Mouse (Mus musculus): ENCODE data around the gene Mycl. TPM values are rescaled to one million over a fixed set of nuclear protein-coding genes. Genes with fewer than 3 reads are reported as not detected.
"Not testable (repeated sequence)": the region's sequence is repeated elsewhere in the genome, so short reads cannot be mapped to it uniquely, and the experiment has no call there.

Mycl gene
- polyA plus RNA-seq, 1 experiment from 2014 or later, result 33.6 TPM

GRCm38 (mm10) chr4:123005054-123005966 lies 9.9 kb downstream of the Mycl start:
- WGBS, result 38% methylated on average over 15 of the region's 15 CpGs
- Histone ChIP-seq H3K9me3 (no peaks in the 10 kb centered on the region), H3K4me1 (peaks cover 49% of the 10 kb centered on the region), H3K36me3 (replicated peaks) (peaks cover 24% of the 10 kb centered on the region), H3K4me3 (no peak overlapping the region), H3K27me3 (replicated peaks; ENCODE audit: low read depth, poor library complexity, severe bottlenecking) (peaks cover 11% of the 10 kb centered on the region), H3K27ac (replicated peaks) (peak overlapping the region; percentile 62)
- peak; percentile 56 for DNase-seq (ENCODE audit: low spot score)

- Histone ChIP-seq H3K27ac (replicated peaks) (peak overlapping the region; percentile 94), H3K4me1 (peaks cover 41% of the 10 kb centered on the region)
- not testable (repeated sequence) for DNase-seq (ENCODE audit: low spot score); H3K36me3 ChIP-seq (replicated peaks); H3K4me3 ChIP-seq; H3K9me3 ChIP-seq; H3K27me3 ChIP-seq (replicated peaks; ENCODE audit: low read depth, poor library complexity, severe bottlenecking)
- 91% methylated on average over 4 of the region's 4 CpGs for WGBS
Observed at GRCm38 (mm10) chr4:123012501-123012900, 17.0 kb downstream of the Mycl start.

- Histone ChIP-seq H3K4me1 (peaks cover 51% of the 10 kb centered on the region), H3K4me3 (no peak overlapping the region)
Observed at GRCm38 (mm10) chr4:123013346-123013945, 18.0 kb downstream of the Mycl start.

DNA sequence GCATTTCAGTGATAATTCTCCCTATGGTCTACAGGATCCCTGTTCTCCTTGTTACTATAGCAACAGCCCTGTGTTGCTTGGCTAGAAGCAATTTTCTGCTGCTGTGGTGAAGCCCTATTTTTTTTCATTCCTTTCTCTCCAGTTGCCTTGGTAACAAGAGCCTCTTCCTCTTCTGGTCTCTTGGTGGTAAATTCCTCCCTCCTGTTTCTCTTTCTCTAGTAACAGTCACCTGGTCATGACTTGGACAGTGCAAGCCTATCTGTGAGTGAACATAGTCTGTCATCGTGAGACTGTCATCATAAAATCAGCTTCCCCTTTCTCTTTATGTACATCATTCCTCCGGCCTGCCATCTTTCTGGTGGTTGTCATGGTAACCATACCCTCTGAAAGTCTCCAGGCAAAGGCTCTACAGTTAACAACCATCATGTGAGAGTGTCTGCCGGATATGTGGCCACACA lies 18.5 kb downstream of the Mycl start:
- 53% methylated on average over 3 of the region's 3 CpGs for WGBS

More at GRCm38 (mm10) chr4:123013346-123013945, 18.0 kb downstream of the Mycl start:
- Histone ChIP-seq H3K9me3 (no peaks in the 10 kb centered on the region), H3K27ac (replicated peaks) (peak overlapping the region; percentile 94), H3K27me3 (replicated peaks; ENCODE audit: low read depth, poor library complexity, severe bottlenecking) (no peaks in the 10 kb centered on the region), H3K36me3 (replicated peaks) (peaks cover 3% of the 10 kb centered on the region)
- WGBS, result 51% methylated on average over 5 of the region's 5 CpGs
- no peak for DNase-seq (ENCODE audit: low spot score)

DNA sequence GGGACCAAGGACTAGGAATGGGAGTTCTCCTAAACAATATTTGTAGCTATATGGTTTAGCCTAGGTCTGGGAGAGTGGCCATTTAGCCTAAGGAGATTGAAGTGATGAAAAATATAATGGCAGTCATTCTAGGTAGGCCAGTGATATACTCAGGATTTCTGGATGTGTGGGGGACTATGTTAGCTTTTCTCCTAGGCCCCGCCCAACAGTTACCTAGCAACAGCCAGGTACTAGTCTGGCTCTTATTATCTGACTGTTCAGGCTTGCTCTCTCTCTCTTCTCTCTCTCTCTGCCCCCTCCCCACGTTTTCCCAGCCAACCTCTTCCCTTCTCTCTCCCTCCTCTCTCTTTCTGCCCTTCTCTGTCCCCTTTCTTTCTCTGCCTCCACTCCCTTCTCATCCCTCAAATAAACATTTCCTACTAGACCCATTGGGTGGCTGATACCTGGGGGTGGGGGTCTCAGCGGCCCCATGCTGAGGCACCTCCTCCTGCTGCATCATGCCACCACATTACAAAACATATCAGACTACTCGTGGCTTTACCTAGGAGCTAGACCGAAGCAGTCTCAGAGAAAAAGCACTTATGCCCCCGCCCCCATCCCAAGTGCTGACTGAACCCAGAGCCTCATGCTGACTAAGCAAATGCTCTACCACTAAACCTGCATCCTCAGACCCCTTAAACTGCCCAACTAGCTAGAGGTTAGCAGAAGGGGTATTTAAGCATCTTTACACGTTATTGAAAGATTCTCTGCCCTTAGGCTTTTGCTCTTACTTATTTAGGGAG lies 19.2 kb downstream of the Mycl start:
- WGBS, result 35% methylated on average over 7 of the region's 7 CpGs
- Histone ChIP-seq H3K36me3 (replicated peaks) (peaks cover 14% of the 10 kb centered on the region), H3K27me3 (replicated peaks; ENCODE audit: low read depth, poor library complexity, severe bottlenecking) (no peaks in the 10 kb centered on the region), H3K4me1 (peaks cover 59% of the 10 kb centered on the region), H3K4me3 (no peak overlapping the region), H3K9me3 (no peaks in the 10 kb centered on the region), H3K27ac (replicated peaks) (peak overlapping the region; percentile 94)
- no peak for DNase-seq (ENCODE audit: low spot score)

More for the DNA sequence above, 18.5 kb downstream of the Mycl start:
- no peaks in the 10 kb centered on the region for H3K27me3 ChIP-seq (replicated peaks; ENCODE audit: low read depth, poor library complexity, severe bottlenecking)
- peak overlapping the region; percentile 94; the same call in 1 of the 2 replicates for H3K27ac ChIP-seq (replicated peaks)
- H3K4me3 ChIP-seq, result no peak overlapping the region
- H3K36me3 ChIP-seq (replicated peaks), result peaks cover 9% of the 10 kb centered on the region
- H3K4me1 ChIP-seq, result peaks cover 56% of the 10 kb centered on the region
- DNase-seq (ENCODE audit: low spot score), result peak; percentile 32
- no peaks in the 10 kb centered on the region for H3K9me3 ChIP-seq

DNA sequence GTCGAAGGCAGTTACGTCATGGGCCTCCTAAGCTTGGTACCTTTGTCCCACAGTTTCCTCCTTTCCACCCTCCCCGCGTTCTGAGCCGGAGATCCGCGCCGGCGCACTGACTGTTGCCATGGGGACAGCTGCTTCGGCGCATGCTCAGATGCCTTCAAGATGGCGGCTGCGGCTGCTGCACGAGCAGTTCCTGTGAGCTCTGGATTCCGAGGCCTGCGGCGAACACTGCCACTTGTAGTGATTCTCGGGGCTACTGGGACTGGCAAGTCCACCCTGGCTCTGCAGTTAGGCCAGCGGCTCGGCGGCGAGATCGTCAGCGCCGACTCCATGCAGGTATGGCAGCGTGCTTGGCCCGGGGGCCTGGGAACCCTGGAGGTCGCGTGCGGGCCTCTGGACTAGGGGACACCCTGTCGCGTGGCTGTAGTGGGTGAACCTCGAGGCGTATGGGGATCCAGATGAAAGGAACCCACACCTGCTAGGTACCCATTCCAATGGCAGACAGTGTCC lies 21.1 kb downstream of the Mycl start, which contains the start of gene Trit1:
Trit1 (plus strand) TSS at position 147 of the 507 bp plus-strand sequence.
- peak within 1 kb of the TSS; percentile 87 for H3K4me3 ChIP-seq
- H3K4me1 ChIP-seq, result peaks cover 59% of the 10 kb centered on the region
- WGBS, result under 1% methylated on average over 34 of the region's 34 CpGs
- H3K27me3 ChIP-seq (replicated peaks; ENCODE audit: low read depth, poor library complexity, severe bottlenecking), result no peaks in the 10 kb centered on the region
- H3K9me3 ChIP-seq, result no peaks in the 10 kb centered on the region
- peak; percentile 97 for DNase-seq (ENCODE audit: low spot score)
- peaks cover 30% of the 10 kb centered on the region for H3K36me3 ChIP-seq (replicated peaks)
- peak within 1 kb of the TSS; percentile 94 for H3K27ac ChIP-seq (replicated peaks)

- 94% methylated on average over 3 of the region's 3 CpGs for WGBS
- peaks cover 74% of the 10 kb centered on the region for H3K36me3 ChIP-seq (replicated peaks)
Observed at GRCm38 (mm10) chr4:123021591-123021990, 26.1 kb downstream of the Mycl start.

GRCm38 (mm10) chr4:123022896-123023295 lies 27.4 kb downstream of the Mycl start:
- DNase-seq (ENCODE audit: low spot score), result no peak
- no peaks in the 10 kb centered on the region for H3K9me3 ChIP-seq
- WGBS, result 92% methylated on average over 1 of the region's 1 CpGs
- H3K4me3 ChIP-seq, result no peak overlapping the region
- no peak overlapping the region for H3K27ac ChIP-seq (replicated peaks)
- peaks cover 14% of the 10 kb centered on the region for H3K4me1 ChIP-seq
- peaks cover 87% of the 10 kb centered on the region for H3K36me3 ChIP-seq (replicated peaks)
- H3K27me3 ChIP-seq (replicated peaks; ENCODE audit: low read depth, poor library complexity, severe bottlenecking), result no peaks in the 10 kb centered on the region

More at GRCm38 (mm10) chr4:123021591-123021990, 26.1 kb downstream of the Mycl start:
- Histone ChIP-seq H3K27me3 (replicated peaks; ENCODE audit: low read depth, poor library complexity, severe bottlenecking) (no peaks in the 10 kb centered on the region), H3K9me3 (no peaks in the 10 kb centered on the region), H3K4me3 (no peak overlapping the region), H3K4me1 (peaks cover 23% of the 10 kb centered on the region), H3K27ac (replicated peaks) (no peak overlapping the region)
- no peak for DNase-seq (ENCODE audit: low spot score)

DNA sequence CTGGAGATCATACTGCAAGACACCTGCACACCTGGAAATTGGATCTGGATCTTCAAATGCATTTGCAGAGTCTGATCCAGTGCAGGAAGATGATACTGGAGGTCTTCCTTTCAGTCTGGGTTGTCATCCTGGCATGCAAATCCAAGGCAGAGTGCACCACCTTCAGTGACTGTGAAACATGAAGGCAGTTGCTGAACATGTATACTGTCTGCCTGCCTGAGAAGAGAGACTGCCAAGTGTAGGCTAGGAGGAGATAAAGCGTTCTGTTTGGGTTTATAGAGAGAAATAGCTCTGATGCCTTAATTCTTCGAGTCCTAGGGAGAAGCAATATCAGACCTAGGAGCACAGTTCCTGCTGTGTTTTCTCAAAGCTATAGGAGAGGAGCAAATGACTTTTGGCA lies 30.0 kb downstream of the Mycl start:
- peaks cover 85% of the 10 kb centered on the region for H3K36me3 ChIP-seq (replicated peaks)
- no peaks in the 10 kb centered on the region for H3K27me3 ChIP-seq (replicated peaks; ENCODE audit: low read depth, poor library complexity, severe bottlenecking)
- no peaks in the 10 kb centered on the region for H3K9me3 ChIP-seq
- H3K27ac ChIP-seq (replicated peaks), result no peak overlapping the region
- no peaks in the 10 kb centered on the region for H3K4me1 ChIP-seq
- WGBS, result 90% methylated on average over 2 of the region's 2 CpGs
- DNase-seq (ENCODE audit: low spot score), result no peak
- H3K4me3 ChIP-seq, result no peak overlapping the region

- Histone ChIP-seq H3K4me1 (no peaks in the 10 kb centered on the region), H3K9me3 (no peaks in the 10 kb centered on the region), H3K27me3 (replicated peaks; ENCODE audit: low read depth, poor library complexity, severe bottlenecking) (no peaks in the 10 kb centered on the region), H3K4me3 (no peak overlapping the region), H3K36me3 (replicated peaks) (peaks cover 86% of the 10 kb centered on the region), H3K27ac (replicated peaks) (no peak overlapping the region)
- 96% methylated on average over 13 of the region's 13 CpGs for WGBS
- DNase-seq (ENCODE audit: low spot score), result no peak
Observed at GRCm38 (mm10) chr4:123026161-123026560, 30.7 kb downstream of the Mycl start.

DNA sequence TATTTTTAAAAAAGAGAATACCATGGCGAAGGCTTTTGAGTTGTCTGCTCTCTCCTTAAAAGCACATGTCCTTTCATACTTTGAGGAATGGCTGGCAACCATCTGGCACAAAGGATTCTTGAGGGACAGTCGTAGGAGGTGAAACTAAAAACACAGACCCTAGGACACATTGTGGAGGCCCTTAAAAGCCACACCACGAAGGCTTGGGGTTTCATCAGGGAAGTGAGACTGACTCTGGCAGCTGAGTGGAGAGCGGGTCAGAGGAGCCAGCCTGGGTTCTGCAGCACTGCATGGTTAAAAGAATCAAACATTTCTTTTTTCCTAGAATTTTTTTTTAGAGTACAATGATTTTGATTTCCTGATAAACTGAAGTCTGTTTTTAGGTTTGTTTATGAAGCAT lies 31.1 kb downstream of the Mycl start:
- H3K4me3 ChIP-seq, result no peak overlapping the region
- H3K4me1 ChIP-seq, result 0 out of 2 replicates have a peak, but pooled peaks cover 3% of the 10 kb centered on the region
- peaks cover 86% of the 10 kb centered on the region for H3K36me3 ChIP-seq (replicated peaks)
- H3K9me3 ChIP-seq, result no peaks in the 10 kb centered on the region
- H3K27me3 ChIP-seq (replicated peaks; ENCODE audit: low read depth, poor library complexity, severe bottlenecking), result no peaks in the 10 kb centered on the region
- 88% methylated on average over 4 of the region's 4 CpGs for WGBS
- H3K27ac ChIP-seq (replicated peaks), result no peak overlapping the region
- DNase-seq (ENCODE audit: low spot score), result no peak

GRCm38 (mm10) chr4:123034841-123035240 lies 39.4 kb downstream of the Mycl start:
- 88% methylated on average over 2 of the region's 2 CpGs for WGBS
- Histone ChIP-seq H3K27ac (replicated peaks) (no peak overlapping the region), H3K4me1 (peaks cover 11% of the 10 kb centered on the region; the same call in 1 of the 2 replicates), H3K9me3 (no peaks in the 10 kb centered on the region), H3K27me3 (replicated peaks; ENCODE audit: low read depth, poor library complexity, severe bottlenecking) (no peaks in the 10 kb centered on the region), H3K36me3 (replicated peaks) (peaks cover 89% of the 10 kb centered on the region), H3K4me3 (no peak overlapping the region)
- DNase-seq (ENCODE audit: low spot score), result no peak
